Mouse (Mus musculus) ES-Bruce4 (cell line): ENCODE measurements around the gene Olfr506.

ENCODE experiments used
- CTCF ChIP-seq: IDR thresholded peaks from one replicate; pipeline ENCODE4 v1.8.1; 2011; ENCODE audit warnings: low read depth, low read length
- EP300 ChIP-seq: IDR thresholded peaks from 2 replicates; pipeline ENCODE4 v1.6.1; 2011; ENCODE audit warnings: low read depth, low read length; ENCODE audit not compliant: insufficient read depth
- POLR2A ChIP-seq: IDR thresholded peaks from one replicate; pipeline ENCODE4 v1.8.1; 2011; ENCODE audit warnings: low read length; ENCODE audit not compliant: insufficient read depth

- no peak for TF ChIP-seq CTCF
- no peak for TF ChIP-seq POLR2A
- TF ChIP-seq EP300: no peak
Observed at GRCm38 (mm10) chr7:108610487-108610886, at the start of gene Olfr506.
